ENCODE assay signal across 18 mouse cellular contexts in genomic region chr7:115833701-115834100, GRCm38 (mm10).
DNase-seq lines count a peak whose midpoint lies in the region; ATAC-seq lines count a peak whose summit lies in the region.
"Had no signal": no experiment of that assay in that cellular context is flagged by ENCODE, and none has a peak within 500 bp of the region (broad histone marks: within the 10 kb centered on the region; RNA-seq: fewer than 3 reads in every experiment).

No protein-coding gene starts in this region.

- no peak overlapping the region for H3K9ac ChIP-seq in liver, embryonic 12.5 days
- H3K9ac ChIP-seq: lung, embryonic 15.5 days; neural tube, embryonic 12.5 days had no signal

- no peaks in the 10 kb centered on the region for H3K9me3 ChIP-seq in liver, embryonic 12.5 days (replicated peaks)
- H3K9me3 ChIP-seq: heart, embryonic 10.5 days; lung, embryonic 15.5 days; megakaryocyte, embryonic 14.5 days; neural tube, embryonic 12.5 days had no signal

- H3K4me3 ChIP-seq in liver, embryonic 12.5 days = no peak overlapping the region
- H3K4me3 ChIP-seq: heart, embryonic 10.5 days; lung, embryonic 15.5 days; megakaryocyte, embryonic 14.5 days; neural tube, embryonic 12.5 days had no signal

- ATAC-seq in liver, embryonic 12.5 days = no peak
- ATAC-seq: activated CD4-positive, CD25-positive, alpha-beta regulatory T cell, adult 4 months had no signal

- no peak overlapping the region for H3K4me2 ChIP-seq in liver, embryonic 12.5 days
- H3K4me2 ChIP-seq: lung, embryonic 15.5 days; neural tube, embryonic 12.5 days had no signal

- DNase-seq in adrenal gland, postnatal 14 days = peak; percentile 22
- DNase-seq in adrenal gland, postnatal 4 days (ENCODE audit: low spot score in 2 of 2) = no peak
- DNase-seq in liver = no peak
- peak; percentile 46 for DNase-seq in embryo, embryonic 10.5 days (ENCODE audit: low spot score)
- DNase-seq in forelimb bud, embryonic 11.5 days (ENCODE audit: low read depth, low spot score) = peak; percentile 26
- no peak for DNase-seq in right cerebral cortex, postnatal 14 days
- no peak for DNase-seq in urinary bladder, postnatal 10 days (ENCODE audit: low spot score)
- DNase-seq: cerebellum, adult 9-10 months; heart, postnatal 14 days; kidney, adult 8-10 months; kidney, postnatal 4 days; right cerebral cortex, postnatal 4 days had no signal

- 0 out of 2 replicates have a peak overlapping the region, but pooled peaks have one; percentile 36 for H3K27ac ChIP-seq in liver, embryonic 12.5 days
- H3K27ac ChIP-seq: heart, embryonic 10.5 days; lung, embryonic 15.5 days; neural tube, embryonic 12.5 days had no signal

- H3K36me3 ChIP-seq in liver, embryonic 12.5 days = peaks cover 21% of the 10 kb centered on the region
- H3K36me3 ChIP-seq: heart, embryonic 10.5 days; lung, embryonic 15.5 days; neural tube, embryonic 12.5 days had no signal

- WGBS in liver, embryonic 12.5 days (ENCODE audit: insufficient replicate concordance) = 72% methylated on average over 3 of the region's 3 CpGs

- no peaks in the 10 kb centered on the region for H3K27me3 ChIP-seq in liver, embryonic 12.5 days (replicated peaks)
- H3K27me3 ChIP-seq: lung, embryonic 15.5 days; neural tube, embryonic 12.5 days had no signal

- H3K4me1 ChIP-seq in liver, embryonic 12.5 days = peaks cover 89% of the 10 kb centered on the region

Comparison
In these comparisons a context has a peak if more than half of its experiments do, and no peak if none do; other contexts are left out.
1. DNase-seq: peak in adrenal gland, postnatal 14 days (single experiment), embryo, embryonic 10.5 days (single experiment) and forelimb bud, embryonic 11.5 days (single experiment); none in adrenal gland, postnatal 4 days (0 of 2), liver (single experiment), right cerebral cortex, postnatal 14 days (single experiment) and urinary bladder, postnatal 10 days (single experiment).